Mouse (Mus musculus) E14TG2a.4 (cell line): Measurements from ENCODE around the gene Srrm3.
A peak's percentile ranks its signal among the peaks of the same experiment; 100 is the strongest.

ENCODE experiments used
- H3K27me3 ChIP-seq: 2 replicates; pipeline ENCODE4 v1.6.1; 2014; ENCODE audit warnings: low read length, control low read depth; ENCODE audit not compliant: insufficient read depth
- H3K36me3 ChIP-seq: 2 replicates; pipeline ENCODE4 v1.6.1; 2014; ENCODE audit warnings: low read length, control low read depth; ENCODE audit not compliant: insufficient read depth
- H3K4me1 ChIP-seq: replicated peaks from 2 replicates; pipeline ENCODE4 v1.6.1; 2014; ENCODE audit warnings: low read depth, low read length, control low read depth
- H3K4me3 ChIP-seq: replicated peaks from 2 replicates; pipeline ENCODE4 v1.5.1; 2014; ENCODE audit warnings: mild to moderate bottlenecking, low read length
- H3K9me3 ChIP-seq: 2 replicates; pipeline ENCODE4 v1.6.1; 2014; ENCODE audit warnings: low read length, control low read depth
- CTCF ChIP-seq: conservative IDR thresholded peaks from 2 replicates; pipeline ENCODE4 v1.5.1; 2014; ENCODE audit warnings: low read length
- NANOG ChIP-seq: IDR thresholded peaks from 2 replicates; pipeline ENCODE4 v1.6.1; 2014; ENCODE audit warnings: borderline replicate concordance, low read length, mixed read lengths
- POU5F1 ChIP-seq: IDR thresholded peaks from 2 replicates; pipeline ENCODE4 v1.6.1; 2014; ENCODE audit warnings: low read length, borderline replicate concordance

Gene Srrm3

GRCm38 (mm10) chr5:135919902-135920301 is 113.2 kb downstream of the Srrm3 start:
- Histone ChIP-seq H3K27me3 (no peaks in the 10 kb centered on the region), H3K4me3 (no peak overlapping the region), H3K9me3 (no peaks in the 10 kb centered on the region), H3K36me3 (peaks cover 98% of the 10 kb centered on the region), H3K4me1 (peaks cover 97% of the 10 kb centered on the region)
- no peak for TF ChIP-seq NANOG
- TF ChIP-seq POU5F1, result no peak
- no peak for TF ChIP-seq CTCF

GRCm38 (mm10) chr5:135923901-135924300 is 117.2 kb downstream of the Srrm3 start:
- Histone ChIP-seq H3K27me3 (no peaks in the 10 kb centered on the region), H3K4me3 (0 out of 2 replicates have a peak overlapping the region, but pooled peaks have one; percentile 10), H3K9me3 (no peaks in the 10 kb centered on the region), H3K4me1 (peaks cover 96% of the 10 kb centered on the region), H3K36me3 (peaks cover 98% of the 10 kb centered on the region)
- no peak for TF ChIP-seq POU5F1
- TF ChIP-seq NANOG, result no peak
